Mouse (Mus musculus) adrenal gland, adult 2 months (tissue): ENCODE measurements at regions not wholly inside any gene's neighbourhood (a gene's known extent, or its start where the extent isn't known, plus 50 kb on each side); places are given as distances from the start of the nearest gene placed in this dataset.

ENCODE experiments used
- DNase-seq: peaks from one replicate; pipeline ENCODE4 v3.0.0; 2021

- no peak for DNase-seq
Observed at GRCm38 (mm10) chr8:49631286-49631685, 787.5 kb upstream of the Tenm3 start.

GRCm38 (mm10) chr8:49627966-49628495 lies 784.3 kb upstream of the Tenm3 start:
- no peak for DNase-seq

GRCm38 (mm10) chr8:49595501-49595900 lies 751.8 kb upstream of the Tenm3 start:
- no peak for DNase-seq

- no peak for DNase-seq
Observed at GRCm38 (mm10) chr8:49567423-49567822, 723.7 kb upstream of the Tenm3 start.

- no peak for DNase-seq
Observed at GRCm38 (mm10) chr8:49563499-49564279, 719.9 kb upstream of the Tenm3 start.

GRCm38 (mm10) chr8:49562976-49563375 lies 719.2 kb upstream of the Tenm3 start:
- no peak for DNase-seq

- DNase-seq = no peak
Observed at GRCm38 (mm10) chr8:49555724-49556457, 712.1 kb upstream of the Tenm3 start.

- DNase-seq = no peak
Observed at GRCm38 (mm10) chr8:49553175-49553574, 709.4 kb upstream of the Tenm3 start.

- no peak for DNase-seq
Observed at GRCm38 (mm10) chr8:49543321-49543720, 699.6 kb upstream of the Tenm3 start.

GRCm38 (mm10) chr8:49541337-49541736 lies 697.6 kb upstream of the Tenm3 start:
- DNase-seq = no peak

GRCm38 (mm10) chr8:49533412-49534351 lies 689.9 kb upstream of the Tenm3 start:
- DNase-seq = no peak

GRCm38 (mm10) chr8:49529294-49529693 lies 685.5 kb upstream of the Tenm3 start:
- DNase-seq = no peak

- no peak for DNase-seq
Observed at GRCm38 (mm10) chr8:49492906-49493305, 649.2 kb upstream of the Tenm3 start.

GRCm38 (mm10) chr8:49485284-49485683 lies 641.5 kb upstream of the Tenm3 start:
- no peak for DNase-seq

- no peak for DNase-seq
Observed at GRCm38 (mm10) chr8:49481476-49481992, 637.8 kb upstream of the Tenm3 start.

- DNase-seq = no peak
Observed at GRCm38 (mm10) chr8:49465911-49466518, 622.3 kb upstream of the Tenm3 start.

- no peak for DNase-seq
Observed at GRCm38 (mm10) chr8:49465070-49465469, 621.3 kb upstream of the Tenm3 start.

GRCm38 (mm10) chr8:49462602-49463001 lies 618.9 kb upstream of the Tenm3 start:
- DNase-seq = no peak

GRCm38 (mm10) chr8:49461724-49462473 lies 618.1 kb upstream of the Tenm3 start:
- DNase-seq = no peak

- no peak for DNase-seq
Observed at GRCm38 (mm10) chr8:49445444-49445843, 601.7 kb upstream of the Tenm3 start.

GRCm38 (mm10) chr8:49441270-49441669 lies 597.5 kb upstream of the Tenm3 start:
- DNase-seq = no peak
